Comparison of ENCODE assay signal across 28 mouse cellular contexts in genomic region chr11:55013802-55014201, GRCm38 (mm10). TPM values are rescaled to one million over a fixed set of nuclear protein-coding genes. Genes with fewer than 3 reads are reported as not detected.
DNase-seq lines count a peak whose midpoint lies in the region; ATAC-seq and TF ChIP-seq lines count a peak whose summit lies in the region.
"Had no signal": no experiment of that assay in that cellular context is flagged by ENCODE, and none has a peak within 500 bp of the region (broad histone marks: within the 10 kb centered on the region; RNA-seq: fewer than 3 reads in every experiment).

No protein-coding gene starts in this region.

- intact Hi-C loops in left cerebral cortex, postnatal 25 days (cut with DNase I): no loop called here

- TF ChIP-seq CTCF in intestine, postnatal 0 days (IDR thresholded peaks at IDR 0.05; ENCODE audit: low read depth): no peak

- H3K27ac ChIP-seq in intestine, postnatal 0 days (ENCODE audit: low read depth, low read length): no peak overlapping the region
- no peak overlapping the region for H3K27ac ChIP-seq in intestine, embryonic 16.5 days (ENCODE audit: low read length)
- no peak overlapping the region for H3K27ac ChIP-seq in liver, embryonic 12.5 days
- no peak overlapping the region for H3K27ac ChIP-seq in liver, embryonic 11.5 days (ENCODE audit: low read depth, low read length)
- H3K27ac ChIP-seq in liver, embryonic 15.5 days (replicated peaks): no peak overlapping the region
- H3K27ac ChIP-seq in heart, embryonic 10.5 days: no peak overlapping the region
- H3K27ac ChIP-seq: embryonic facial prominence, embryonic 13.5 days; forebrain, embryonic 10.5 days; heart, embryonic 15.5 days; hindbrain, embryonic 13.5 days; layer of hippocampus, adult 2 months; left cerebral cortex, adult 2 months; limb, embryonic 13.5 days; macrophage; midbrain, embryonic 13.5 days had no signal

- no peaks in the 10 kb centered on the region for H3K4me1 ChIP-seq in intestine, postnatal 0 days (replicated peaks; ENCODE audit: control insufficient read depth, insufficient read depth, low read length)
- peaks cover 14% of the 10 kb centered on the region for H3K4me1 ChIP-seq in intestine, embryonic 16.5 days (ENCODE audit: control insufficient read depth, insufficient read depth, low read length)
- peaks cover 12% of the 10 kb centered on the region; the same call in 1 of the 2 replicates for H3K4me1 ChIP-seq in liver, embryonic 12.5 days
- peaks cover 2% of the 10 kb centered on the region for H3K4me1 ChIP-seq in liver, embryonic 11.5 days (replicated peaks; ENCODE audit: control insufficient read depth, insufficient read depth, low read length)
- H3K4me1 ChIP-seq in liver, embryonic 15.5 days (replicated peaks): peaks cover 9% of the 10 kb centered on the region; the same call in 1 of the 2 replicates
- H3K4me1 ChIP-seq in heart, embryonic 10.5 days: peaks cover 47% of the 10 kb centered on the region

- H3K27me3 ChIP-seq in intestine, postnatal 0 days (replicated peaks; ENCODE audit: control insufficient read depth, insufficient read depth, low read length): no peaks in the 10 kb centered on the region
- no peaks in the 10 kb centered on the region for H3K27me3 ChIP-seq in intestine, embryonic 16.5 days (replicated peaks; ENCODE audit: control insufficient read depth, insufficient read depth, low read length)
- H3K27me3 ChIP-seq in liver, embryonic 12.5 days (replicated peaks): no peaks in the 10 kb centered on the region
- H3K27me3 ChIP-seq in liver, embryonic 11.5 days (replicated peaks; ENCODE audit: control insufficient read depth, insufficient read depth, low read length): no peaks in the 10 kb centered on the region
- no peaks in the 10 kb centered on the region for H3K27me3 ChIP-seq in liver, embryonic 15.5 days
- no peaks in the 10 kb centered on the region for H3K27me3 ChIP-seq in heart, embryonic 10.5 days (ENCODE audit: insufficient read depth, poor library complexity, severe bottlenecking)
- H3K27me3 ChIP-seq: embryonic facial prominence, embryonic 13.5 days; heart, embryonic 15.5 days; hindbrain, embryonic 13.5 days; limb, embryonic 13.5 days; midbrain, embryonic 13.5 days had no signal

- 62% methylated on average over 6 of the region's 6 CpGs for WGBS in intestine, postnatal 0 days
- 76% methylated on average over 6 of the region's 6 CpGs for WGBS in intestine, embryonic 16.5 days
- WGBS in liver, embryonic 12.5 days (ENCODE audit: insufficient replicate concordance): 70% methylated on average over 6 of the region's 6 CpGs
- 72% methylated on average over 6 of the region's 6 CpGs for WGBS in liver, embryonic 11.5 days
- WGBS in liver, embryonic 15.5 days (ENCODE audit: insufficient replicate concordance): 71% methylated on average over 6 of the region's 6 CpGs
- 72% methylated on average over 6 of the region's 6 CpGs for WGBS in heart, embryonic 10.5 days

- H3K36me3 ChIP-seq in intestine, postnatal 0 days (ENCODE audit: control insufficient read depth, insufficient read depth): peaks cover 35% of the 10 kb centered on the region; the same call in 1 of the 2 replicates
- H3K36me3 ChIP-seq in intestine, embryonic 16.5 days (ENCODE audit: control insufficient read depth, insufficient read depth, low read length): peaks cover 3% of the 10 kb centered on the region
- H3K36me3 ChIP-seq in liver, embryonic 12.5 days: peaks cover 59% of the 10 kb centered on the region
- peaks cover 14% of the 10 kb centered on the region for H3K36me3 ChIP-seq in liver, embryonic 11.5 days (ENCODE audit: control insufficient read depth, insufficient read depth, low read length)
- peaks cover 46% of the 10 kb centered on the region; the same call in 1 of the 2 replicates for H3K36me3 ChIP-seq in liver, embryonic 15.5 days (replicated peaks)
- peaks cover 90% of the 10 kb centered on the region for H3K36me3 ChIP-seq in heart, embryonic 10.5 days
- H3K36me3 ChIP-seq: midbrain, embryonic 13.5 days had no signal

- ATAC-seq in intestine, postnatal 0 days: peak; percentile 25; the same call in 1 of the 2 replicates
- no peak for ATAC-seq in intestine, embryonic 16.5 days
- ATAC-seq in liver, embryonic 12.5 days: peak; percentile 35; the same call in 1 of the 2 replicates
- no peak for ATAC-seq in liver, embryonic 11.5 days (replicated peaks; ENCODE audit: low FRiP score)
- ATAC-seq in liver, embryonic 15.5 days (ENCODE audit: insufficient read depth): peak; percentile 67
- ATAC-seq: activated CD4-positive, CD25-positive, alpha-beta regulatory T cell, adult 4 months; forebrain, embryonic 16.5 days; midbrain, embryonic 13.5 days had no signal

- no peak for DNase-seq in liver, embryonic 11.5 days (ENCODE audit: low spot score)
- no peak for DNase-seq in left cerebral cortex, postnatal 25 days (ENCODE audit: low spot score in 2 of 2)
- DNase-seq in heart, embryonic 10.5 days (ENCODE audit: low spot score): no peak
- DNase-seq: adrenal gland, adult 2 months; B cell, adult 2 months; cerebellum, adult 11 months; cerebellum, adult 9-10 months; cerebellum, postnatal 36 days; heart, postnatal 36 days; kidney, adult 8-10 months; lung, adult 2 months; lung, postnatal 10 days; thymus, postnatal 14 days had no signal

- no peak overlapping the region for H3K4me2 ChIP-seq in intestine, postnatal 0 days (replicated peaks; ENCODE audit: low read depth)
- H3K4me2 ChIP-seq in intestine, embryonic 16.5 days (ENCODE audit: low read depth, low read length): no peak overlapping the region
- no peak overlapping the region for H3K4me2 ChIP-seq in liver, embryonic 12.5 days
- no peak overlapping the region for H3K4me2 ChIP-seq in liver, embryonic 11.5 days
- H3K4me2 ChIP-seq in liver, embryonic 15.5 days: no peak overlapping the region
- H3K4me2 ChIP-seq: embryonic facial prominence, embryonic 13.5 days; heart, embryonic 15.5 days; hindbrain, embryonic 13.5 days; limb, embryonic 13.5 days; midbrain, embryonic 13.5 days had no signal

- no peaks in the 10 kb centered on the region for H3K9me3 ChIP-seq in intestine, postnatal 0 days (ENCODE audit: control insufficient read depth)
- H3K9me3 ChIP-seq in intestine, embryonic 16.5 days (ENCODE audit: control insufficient read depth, low read length): no peaks in the 10 kb centered on the region
- no peaks in the 10 kb centered on the region for H3K9me3 ChIP-seq in liver, embryonic 12.5 days (replicated peaks)
- H3K9me3 ChIP-seq in liver, embryonic 11.5 days (ENCODE audit: control insufficient read depth, low read length): no peaks in the 10 kb centered on the region
- no peaks in the 10 kb centered on the region for H3K9me3 ChIP-seq in liver, embryonic 15.5 days (replicated peaks)
- no peaks in the 10 kb centered on the region for H3K9me3 ChIP-seq in heart, embryonic 10.5 days
- H3K9me3 ChIP-seq: embryonic facial prominence, embryonic 13.5 days; forebrain, embryonic 10.5 days; heart, embryonic 15.5 days; hindbrain, embryonic 13.5 days; limb, embryonic 13.5 days; midbrain, embryonic 13.5 days had no signal

- no peak overlapping the region for H3K4me3 ChIP-seq in intestine, postnatal 0 days (ENCODE audit: low read depth, low read length)
- no peak overlapping the region for H3K4me3 ChIP-seq in intestine, embryonic 16.5 days (ENCODE audit: low read length)
- H3K4me3 ChIP-seq in liver, embryonic 12.5 days: no peak overlapping the region
- no peak overlapping the region for H3K4me3 ChIP-seq in liver, embryonic 11.5 days (ENCODE audit: low read depth, low read length)
- H3K4me3 ChIP-seq in liver, embryonic 15.5 days (replicated peaks): no peak overlapping the region
- H3K4me3 ChIP-seq in heart, embryonic 10.5 days: no peak overlapping the region
- H3K4me3 ChIP-seq: embryonic facial prominence, embryonic 13.5 days; forebrain, embryonic 10.5 days; heart, embryonic 15.5 days; hindbrain, embryonic 13.5 days; layer of hippocampus, adult 2 months; left cerebral cortex, adult 2 months; limb, embryonic 13.5 days; midbrain, embryonic 13.5 days had no signal

- no peak overlapping the region for H3K9ac ChIP-seq in intestine, postnatal 0 days (ENCODE audit: low read depth, low read length)
- H3K9ac ChIP-seq in intestine, embryonic 16.5 days (ENCODE audit: low read depth, low read length): no peak overlapping the region
- H3K9ac ChIP-seq in liver, embryonic 12.5 days: no peak overlapping the region
- no peak overlapping the region for H3K9ac ChIP-seq in liver, embryonic 11.5 days (ENCODE audit: low read depth, low read length)
- H3K9ac ChIP-seq in liver, embryonic 15.5 days: no peak overlapping the region
- H3K9ac ChIP-seq: embryonic facial prominence, embryonic 13.5 days; heart, embryonic 15.5 days; hindbrain, embryonic 13.5 days; limb, embryonic 13.5 days; midbrain, embryonic 13.5 days had no signal

RNA-seq across cellular contexts. Expression of gene Anxa6, which starts 19.4 kb away (rescaled TPM):
- 86.9 and 89.2 TPM in 2 replicates for polyA plus RNA-seq in intestine, postnatal 0 days (2015; fragmentation: Nextera tagmentation; extraction: Ambion mirVana)
- polyA plus RNA-seq in intestine, embryonic 16.5 days (2015; fragmentation: Nextera tagmentation; extraction: Ambion mirVana): 235 and 247 TPM in 2 replicates
- polyA plus RNA-seq in liver, embryonic 12.5 days (2016; fragmentation: Nextera tagmentation; extraction: Ambion mirVana): 52.9 and 54.7 TPM in 2 replicates
- polyA plus RNA-seq in liver, embryonic 11.5 days (2014; fragmentation: Nextera tagmentation; extraction: Ambion mirVana): 78.5 and 86.6 TPM in 2 replicates
- 54.2 and 57.5 TPM in 2 replicates for polyA plus RNA-seq in liver, embryonic 15.5 days (2015; fragmentation: Nextera tagmentation; extraction: Ambion mirVana)
- 10 to 100 TPM; 81.1 to 89.5 TPM for total RNA-seq in left cerebral cortex, postnatal 25 days (2021)
- polyA plus RNA-seq in heart, embryonic 10.5 days (2016; fragmentation: Nextera tagmentation; extraction: Ambion mirVana): 255 and 342 TPM in 2 replicates

RNA-seq across cellular contexts. Expression of gene Tnip1, which starts 51.1 kb away (rescaled TPM):
- 29.9 and 30.3 TPM in 2 replicates for polyA plus RNA-seq in intestine, postnatal 0 days (2015; fragmentation: Nextera tagmentation; extraction: Ambion mirVana)
- 27.2 and 28.1 TPM in 2 replicates for polyA plus RNA-seq in intestine, embryonic 16.5 days (2015; fragmentation: Nextera tagmentation; extraction: Ambion mirVana)
- polyA plus RNA-seq in liver, embryonic 12.5 days (2016; fragmentation: Nextera tagmentation; extraction: Ambion mirVana): 7.4 and 7.6 TPM in 2 replicates
- 11.4 and 12.1 TPM in 2 replicates for polyA plus RNA-seq in liver, embryonic 11.5 days (2014; fragmentation: Nextera tagmentation; extraction: Ambion mirVana)
- polyA plus RNA-seq in liver, embryonic 15.5 days (2015; fragmentation: Nextera tagmentation; extraction: Ambion mirVana): 6.1 and 6.6 TPM in 2 replicates
- total RNA-seq in left cerebral cortex, postnatal 25 days (2021): 10 to 100 TPM; 36.4 to 40.0 TPM
- polyA plus RNA-seq in heart, embryonic 10.5 days (2016; fragmentation: Nextera tagmentation; extraction: Ambion mirVana): 22.7 and 23.7 TPM in 2 replicates

Comparison
In these comparisons a context has a peak if more than half of its experiments do, and no peak if none do; other contexts are left out.
1. ATAC-seq: peak in intestine, postnatal 0 days (single experiment), liver, embryonic 12.5 days (single experiment) and liver, embryonic 15.5 days (single experiment); none in intestine, embryonic 16.5 days (single experiment) and liver, embryonic 11.5 days (single experiment).